Comparison of ENCODE assay signal across 12 mouse cellular contexts in the genomic region with DNA sequence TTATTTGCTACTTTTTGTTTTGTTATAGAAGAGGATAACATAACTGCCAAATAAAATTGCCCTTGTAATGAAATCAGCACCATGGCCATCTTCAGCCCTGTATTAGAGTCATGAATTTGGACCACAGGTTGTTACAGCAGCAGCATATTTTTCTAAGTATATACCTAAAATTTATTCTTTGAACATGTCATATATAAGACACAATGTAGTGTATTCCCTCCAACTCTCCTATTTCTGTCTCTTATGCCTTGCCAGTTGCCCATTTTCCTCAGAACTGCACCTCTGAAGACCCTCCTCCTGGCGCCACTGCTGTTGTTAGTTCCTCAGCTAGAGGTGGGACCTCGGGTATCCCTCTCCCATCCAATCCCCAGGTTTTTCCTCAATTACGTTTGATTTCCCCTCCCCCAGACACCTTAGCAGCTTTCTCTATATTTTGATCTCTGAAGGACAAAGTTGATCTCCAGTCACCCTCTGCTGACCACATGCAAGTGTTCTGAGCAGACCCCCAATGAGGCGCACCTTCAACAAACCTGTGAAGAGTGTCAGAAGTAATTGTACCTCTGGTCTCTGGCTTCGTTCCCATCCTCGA. TPM values are rescaled to one million over a fixed set of nuclear protein-coding genes. Genes with fewer than 3 reads are reported as not detected.
DNase-seq lines count a peak whose midpoint lies in the region; ATAC-seq and TF ChIP-seq lines count a peak whose summit lies in the region.
"Had no signal": no experiment of that assay in that cellular context is flagged by ENCODE, and none has a peak within 500 bp of the region (broad histone marks: within the 10 kb centered on the region; RNA-seq: fewer than 3 reads in every experiment).

No protein-coding gene starts in this region.

- H3ac ChIP-seq in myocyte (ENCODE audit: control insufficient read depth, insufficient read length), result no peak overlapping the region

- TF ChIP-seq EP300 in heart, adult 2 months (IDR thresholded peaks at IDR 0.05; ENCODE audit: insufficient read depth, low read depth, low read length), result no peak

- 73% methylated on average over 6 of the region's 6 CpGs for WGBS in heart, adult 2 months
- 68% methylated on average over 6 of the region's 6 CpGs for WGBS in lung, embryonic 16.5 days

- H3K4me3 ChIP-seq in heart, adult 2 months, result no peak overlapping the region
- H3K4me3 ChIP-seq in lung, embryonic 16.5 days (ENCODE audit: low read length), result no peak overlapping the region
- no peak overlapping the region for H3K4me3 ChIP-seq in cortical plate, adult 2 months (ENCODE audit: insufficient read depth, low read length)
- no peak overlapping the region for H3K4me3 ChIP-seq in myocyte
- H3K4me3 ChIP-seq: heart, embryonic 10.5 days; midbrain, embryonic 10.5 days had no signal

- no peaks in the 10 kb centered on the region for H3K9me3 ChIP-seq in lung, embryonic 16.5 days (ENCODE audit: control insufficient read depth, low read length)
- H3K9me3 ChIP-seq: heart, embryonic 10.5 days; midbrain, embryonic 10.5 days had no signal

- intact Hi-C loops in heart, adult 2 months (cut with DNase I), result no loop called here
- intact Hi-C loops in heart, postnatal 36 days (cut with DNase I), result loop anchor here (5.0 kb wide), 1 partner anchor 471 kb away; no protein-coding TSS in a partner anchor

- TF ChIP-seq CTCF in heart, adult 2 months (IDR thresholded peaks at IDR 0.05), result no peak
- no peak for TF ChIP-seq CTCF in cortical plate, adult 2 months (IDR thresholded peaks at IDR 0.05; ENCODE audit: extremely low read depth, insufficient read depth, low read length)

- peaks cover 52% of the 10 kb centered on the region for H3K36me3 ChIP-seq in heart, adult 2 months (ENCODE audit: control insufficient read depth, insufficient read depth, low read length)
- no peaks in the 10 kb centered on the region for H3K36me3 ChIP-seq in lung, embryonic 16.5 days (ENCODE audit: control insufficient read depth, insufficient read depth, low read length)
- no peaks in the 10 kb centered on the region for H3K36me3 ChIP-seq in myocyte (ENCODE audit: control insufficient read depth, insufficient read depth)
- H3K36me3 ChIP-seq: heart, embryonic 10.5 days; midbrain, embryonic 10.5 days had no signal

- no peak for TF ChIP-seq POLR2A in heart, adult 2 months (IDR thresholded peaks at IDR 0.05; ENCODE audit: insufficient read depth, low read depth, low read length)
- TF ChIP-seq POLR2A in cortical plate, adult 2 months (IDR thresholded peaks at IDR 0.05; ENCODE audit: extremely low read depth, insufficient read depth, low read length), result no peak
- TF ChIP-seq POLR2A in myocyte (IDR thresholded peaks at IDR 0.05; ENCODE audit: insufficient read length, low read depth), result no peak

- no peaks in the 10 kb centered on the region for H3K27me3 ChIP-seq in heart, adult 2 months (ENCODE audit: control insufficient read depth, insufficient read depth, low read length)
- no peaks in the 10 kb centered on the region for H3K27me3 ChIP-seq in lung, embryonic 16.5 days (ENCODE audit: control insufficient read depth, insufficient read depth, low read depth, low read length)
- H3K27me3 ChIP-seq in myocyte (ENCODE audit: control insufficient read depth, insufficient read depth, insufficient read length), result no peaks in the 10 kb centered on the region

- H3K9ac ChIP-seq in heart, adult 2 months (ENCODE audit: low read depth, low read length), result no peak overlapping the region
- no peak overlapping the region for H3K9ac ChIP-seq in lung, embryonic 16.5 days (ENCODE audit: low read length)

- no peak for DNase-seq in heart, adult 2 months
- DNase-seq in heart, postnatal 36 days, result no peak
- no peak for DNase-seq in lung, postnatal 25 days (ENCODE audit: low spot score)
- no peak for DNase-seq in retina, embryonic 14.5 days (ENCODE audit: low spot score)
- DNase-seq in ovary, postnatal 14 days (ENCODE audit: low spot score), result no peak

- no peak for ATAC-seq in lung, embryonic 16.5 days (ENCODE audit: low read depth)
- ATAC-seq: forebrain, embryonic 16.5 days had no signal

- no peaks in the 10 kb centered on the region; the same call in 1 of the 2 replicates for H3K79me2 ChIP-seq in heart, adult 2 months (replicated peaks; ENCODE audit: control insufficient read depth, insufficient read depth, low read length)
- no peaks in the 10 kb centered on the region for H3K79me2 ChIP-seq in myocyte (ENCODE audit: control insufficient read depth, insufficient read depth)

- peaks cover 42% of the 10 kb centered on the region for H3K4me1 ChIP-seq in heart, adult 2 months (ENCODE audit: control insufficient read depth, insufficient read depth, low read length)
- H3K4me1 ChIP-seq in lung, embryonic 16.5 days (replicated peaks; ENCODE audit: control insufficient read depth, insufficient read depth, low read length), result peaks cover 29% of the 10 kb centered on the region
- no peaks in the 10 kb centered on the region; the same call in none of the 2 replicates for H3K4me1 ChIP-seq in cortical plate, adult 2 months (ENCODE audit: control insufficient read depth, insufficient read depth, low read length)
- H3K4me1 ChIP-seq: heart, embryonic 10.5 days had no signal

- no peak overlapping the region for H3K4me2 ChIP-seq in lung, embryonic 16.5 days (ENCODE audit: low read depth, low read length)
- peak overlapping the region; percentile 18 for H3K4me2 ChIP-seq in myocyte (ENCODE audit: low read depth)

- H3K27ac ChIP-seq in heart, adult 2 months, result peak overlapping the region; percentile 90
- peak overlapping the region; percentile 71 for H3K27ac ChIP-seq in lung, embryonic 16.5 days (ENCODE audit: low read length)
- H3K27ac ChIP-seq in cortical plate, adult 2 months (ENCODE audit: insufficient read depth, low read length), result peak overlapping the region; percentile 59; the same call in 1 of the 2 replicates
- H3K27ac ChIP-seq: heart, embryonic 10.5 days; midbrain, embryonic 10.5 days had no signal

TF ChIP-seq in myocyte, 11 proteins besides CTCF, POLR2A, EP300 and RAD21:
- no peak for TF ChIP-seq REST (IDR thresholded peaks at IDR 0.05; ENCODE audit: insufficient read depth, insufficient read length)
TF ChIP-seq in myocyte: peak in this region for 0.

RNA-seq across cellular contexts. Expression of a gene that starts 41.8 kb away (rescaled TPM):
- total RNA-seq in heart, adult 2 months (2021), result under 1 TPM; 0.26 to 0.48 TPM
- polyA plus RNA-seq in heart, adult 2 months (2012; rRNA removed), result 0.20 and 0.49 TPM in 2 replicates
- total RNA-seq in heart, postnatal 36 days (2021), result under 1 TPM in 1 of 2 experiments, not detected in 1; 0.28 TPM
- polyA plus RNA-seq in lung, embryonic 16.5 days (2015; fragmentation: Nextera tagmentation; extraction: Ambion mirVana), result 0.09 and 0.18 TPM in 2 replicates
- not detected in 2 replicates for polyA plus RNA-seq in cortical plate, adult 2 months (2012; rRNA removed)
- 0.23 TPM for polyA plus RNA-seq in myocyte (2012; fragmentation: generic; extraction: Trizol)
- total RNA-seq: left cerebral cortex, postnatal 10 days had no signal
- polyA plus RNA-seq: forebrain, embryonic 16.5 days had no signal

RNA-seq across cellular contexts. Expression of a gene that starts 53.0 kb away (rescaled TPM):
- 10 to 100 TPM; 28.7 to 40.7 TPM for total RNA-seq in heart, adult 2 months (2021)
- 32.4 and 47.0 TPM in 2 replicates for polyA plus RNA-seq in heart, adult 2 months (2012; rRNA removed)
- 10 to 100 TPM; 35.1 to 51.7 TPM for total RNA-seq in heart, postnatal 36 days (2021)
- 2.0 and 2.3 TPM in 2 replicates for polyA plus RNA-seq in lung, embryonic 16.5 days (2015; fragmentation: Nextera tagmentation; extraction: Ambion mirVana)
- 15.6 and 16.0 TPM in 2 replicates for polyA plus RNA-seq in cortical plate, adult 2 months (2012; rRNA removed)
- polyA plus RNA-seq in myocyte (2012; fragmentation: generic; extraction: Trizol), result 19.7 TPM
- polyA plus RNA-seq: heart, embryonic 10.5 days; midbrain, embryonic 10.5 days had no signal
